Mouse (Mus musculus) right cerebral cortex, adult 2 months (tissue): ENCODE results near the gene Metap1.
A peak's percentile ranks its signal among the peaks of the same experiment; 100 is the strongest.
"Not testable (repeated sequence)": the region's sequence is repeated elsewhere in the genome, so short reads cannot be mapped to it uniquely, and the experiment has no call there.

Experiments used
- DNase-seq, 2 experiments: peaks; one replicate each; pipeline ENCODE4 v3.0.0; 2021 to 2022; ENCODE audit warnings: low spot score in 2 of 2

Gene Metap1

GRCm38 (mm10) chr3:138499854-138500740, 10.8 kb upstream of the Metap1 start:
- DNase-seq = no peak

GRCm38 (mm10) chr3:138498731-138499130, 9.4 kb upstream of the Metap1 start:
- DNase-seq = no peak

- DNase-seq = peak; percentile 24 to 35
These were observed 6.1 kb upstream of the Metap1 start for GRCm38 (mm10) chr3:138495166-138496145.

GRCm38 (mm10) chr3:138494565-138494964, 5.2 kb upstream of the Metap1 start:
- DNase-seq = no peak

GRCm38 (mm10) chr3:138493668-138494067, 4.4 kb upstream of the Metap1 start:
- no peak for DNase-seq

- no peak for DNase-seq
These were observed 671 bp upstream of the Metap1 start for GRCm38 (mm10) chr3:138490034-138490337.

- peak; percentile 11 to 34 for DNase-seq
These were observed 560 bp downstream of the Metap1 start for GRCm38 (mm10) chr3:138488584-138489326.

GRCm38 (mm10) chr3:138483240-138483639, 6.1 kb downstream of the Metap1 start:
- DNase-seq = no peak

GRCm38 (mm10) chr3:138481526-138482284, 7.6 kb downstream of the Metap1 start:
- DNase-seq = no peak

GRCm38 (mm10) chr3:138479489-138479888, 9.8 kb downstream of the Metap1 start:
- DNase-seq = no peak

GRCm38 (mm10) chr3:138471066-138471465, 18.2 kb downstream of the Metap1 start:
- no peak for DNase-seq

GRCm38 (mm10) chr3:138466656-138467055, 22.7 kb downstream of the Metap1 start:
- not testable (repeated sequence) for DNase-seq

GRCm38 (mm10) chr3:138464573-138465147, 24.7 kb downstream of the Metap1 start:
- no peak for DNase-seq

- no peak for DNase-seq
These were observed 25.5 kb downstream of the Metap1 start for GRCm38 (mm10) chr3:138463807-138464206.

- no peak for DNase-seq
These were observed 26.2 kb downstream of the Metap1 start for GRCm38 (mm10) chr3:138463137-138463536.

- no peak for DNase-seq
These were observed 27.5 kb downstream of the Metap1 start for GRCm38 (mm10) chr3:138461832-138462231.

GRCm38 (mm10) chr3:138460260-138460659, 29.1 kb downstream of the Metap1 start:
- peak; percentile 55 to 60 for DNase-seq

- no peak for DNase-seq
These were observed 30.9 kb downstream of the Metap1 start for GRCm38 (mm10) chr3:138458441-138458840.

GRCm38 (mm10) chr3:138454711-138455435, 34.4 kb downstream of the Metap1 start:
- DNase-seq = no peak

- DNase-seq = no peak
These were observed 35.1 kb downstream of the Metap1 start for GRCm38 (mm10) chr3:138454234-138454633.
